Mouse (Mus musculus) large intestine, adult 2 months (tissue): ENCODE results near the gene Abhd8. TPM values are rescaled to one million over a fixed set of nuclear protein-coding genes. Genes with fewer than 3 reads are reported as not detected.

Experiments used
- DNase-seq: peaks from one replicate; pipeline ENCODE4 v3.0.0-alpha.2; 2012; ENCODE audit warnings: low read depth, low spot score
- WGBS: fragments of 180-500 bp; shearing (Covaris S2); methylation state at CpG from one replicate; pipeline ENCODE4 v1.1.7; 2018; 5-methylcytosine and 5-hydroxymethylcytosine counted together
- polyA plus RNA-seq: library from polyadenylated mRNA; depleted of rRNA; stranded (reverse); fragments of >200 nt; gene quantifications from 2 replicates; pipeline ENCODE4 v1.2.3, GENCODE M21; 2012; rRNA removed

Gene Abhd8
- polyA plus RNA-seq = 16.8 and 18.8 TPM in 2 replicates

- WGBS = 1% methylated on average over 55 of the region's 55 CpGs
- DNase-seq = peak; percentile 82
Measured at GRCm38 (mm10) chr8:71463188-71464033, at the start of gene Abhd8. TSS of gene Abhd8 (minus strand) at chr8:71463655.

- no peak for DNase-seq
- 35% methylated on average over 14 of the region's 14 CpGs for WGBS
Measured at GRCm38 (mm10) chr8:71511644-71512043, 48.2 kb upstream of the Abhd8 start, which contains the start of gene Plvap. TSS of gene Plvap (minus strand) at chr8:71511752.

GRCm38 (mm10) chr8:71509316-71509715 is 45.9 kb upstream of the Abhd8 start:
- WGBS = 25% methylated on average over 2 of the region's 2 CpGs
- no peak for DNase-seq

- no peak for DNase-seq
- WGBS = under 1% methylated on average over 61 of the region's 61 CpGs
Measured at GRCm38 (mm10) chr8:71507589-71508104, 44.2 kb upstream of the Abhd8 start.

GRCm38 (mm10) chr8:71505979-71506378 is 42.5 kb upstream of the Abhd8 start:
- no peak for DNase-seq
- WGBS = 40% methylated on average over 4 of the region's 4 CpGs

GRCm38 (mm10) chr8:71505326-71505725 is 41.9 kb upstream of the Abhd8 start:
- DNase-seq = no peak
- 90% methylated on average over 4 of the region's 4 CpGs for WGBS

GRCm38 (mm10) chr8:71504349-71504748 is 40.9 kb upstream of the Abhd8 start:
- no peak for DNase-seq
- 87% methylated on average over 4 of the region's 4 CpGs for WGBS

GRCm38 (mm10) chr8:71498816-71499690 is 35.6 kb upstream of the Abhd8 start:
- 41% methylated on average over 16 of the region's 16 CpGs for whole genome bisulfite sequencing
- DNase-seq = no peak

- no peak for DNase-seq
- 41% methylated on average over 15 of the region's 15 CpGs for WGBS
Measured at GRCm38 (mm10) chr8:71497881-71498501, 34.5 kb upstream of the Abhd8 start.

GRCm38 (mm10) chr8:71497077-71497645 is 33.7 kb upstream of the Abhd8 start:
- no peak for DNase-seq
- 92% methylated on average over 1 of the region's 1 CpGs for WGBS

- whole genome bisulfite sequencing = 42% methylated on average over 11 of the region's 11 CpGs
- DNase-seq = no peak
Measured at GRCm38 (mm10) chr8:71496481-71496880, 33.0 kb upstream of the Abhd8 start.

GRCm38 (mm10) chr8:71495811-71496210 is 32.4 kb upstream of the Abhd8 start:
- DNase-seq = no peak
- WGBS = 84% methylated on average over 5 of the region's 5 CpGs

- WGBS = 19% methylated on average over 16 of the region's 16 CpGs
- DNase-seq = no peak
Measured at GRCm38 (mm10) chr8:71495039-71495438, 31.6 kb upstream of the Abhd8 start.

- under 1% methylated on average over 22 of the region's 22 CpGs for WGBS
- DNase-seq = peak; percentile 94
Measured at GRCm38 (mm10) chr8:71488454-71488853, 25.0 kb upstream of the Abhd8 start.

- peak; percentile 40 for DNase-seq
- under 1% methylated on average over 33 of the region's 33 CpGs for WGBS
Measured at GRCm38 (mm10) chr8:71487691-71488445, 24.4 kb upstream of the Abhd8 start, which contains the start of gene Gtpbp3. TSS of gene Gtpbp3 (plus strand) at chr8:71488103.

GRCm38 (mm10) chr8:71486136-71486529 is 22.7 kb upstream of the Abhd8 start:
- 4% methylated on average over 7 of the region's 7 CpGs for WGBS
- no peak for DNase-seq

- 5% methylated on average over 57 of the region's 58 CpGs for WGBS
- peak; percentile 45 for DNase-seq
Measured at GRCm38 (mm10) chr8:71485142-71486135, 22.0 kb upstream of the Abhd8 start, which contains the start of gene Ano8. TSS of gene Ano8 (minus strand) at chr8:71485963.
